Mouse (Mus musculus): ENCODE results near the gene Nmi.
A peak's percentile ranks its signal among the peaks of the same experiment; 100 is the strongest.

DNA sequence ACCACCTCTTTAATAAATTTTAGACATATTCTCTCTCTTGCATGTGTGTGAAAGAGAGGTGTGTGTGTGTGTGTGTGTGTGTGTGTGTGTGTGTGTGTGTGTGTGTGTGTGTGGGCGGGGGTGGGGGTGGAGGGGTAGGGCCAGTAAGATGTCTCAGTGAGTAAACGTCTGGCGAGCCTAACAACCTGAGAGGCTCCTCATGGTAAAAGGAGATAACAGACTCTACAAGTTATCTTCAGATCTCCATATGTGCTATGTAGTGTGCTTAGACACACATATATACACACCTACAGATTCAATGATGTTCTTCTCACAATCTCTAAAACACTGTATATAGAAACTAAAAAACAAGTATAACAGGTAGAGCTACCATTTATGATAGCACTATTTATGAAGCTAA is 34.5 kb downstream of the Nmi start:
- no peak for TF ChIP-seq TAL1 (IDR thresholded peaks at IDR 0.05; ENCODE audit: low read length)
- TF ChIP-seq GATA1 (IDR thresholded peaks at IDR 0.05; ENCODE audit: low read length), result peak; percentile 42; the same call in 1 of the 2 replicates

All from erythroblast, embryonic 14.5 days (primary cell).